Mouse (Mus musculus) cortical plate, adult 2 months (tissue): ENCODE measurements around the gene Dpy19l3. TPM values are rescaled to one million over a fixed set of nuclear protein-coding genes. Genes with fewer than 3 reads are reported as not detected.

Experiments
- H3K27ac ChIP-seq: fragments of 200-500 bp; 2 replicates; pipeline ENCODE4 v1.5.1; 2012; ENCODE audit warnings: low read length, control low read depth, inconsistent platforms; ENCODE audit not compliant: insufficient read depth
- H3K4me1 ChIP-seq: fragments of 200-500 bp; 2 replicates; pipeline ENCODE4 v1.6.1; 2011; ENCODE audit warnings: low read length; ENCODE audit not compliant: control insufficient read depth, insufficient read depth
- H3K4me3 ChIP-seq: fragments of 200-500 bp; 2 replicates; pipeline ENCODE4 v1.5.1; 2011; ENCODE audit warnings: mild to moderate bottlenecking, low read length, control low read depth; ENCODE audit not compliant: insufficient read depth
- CTCF ChIP-seq: fragments of 200-500 bp; IDR thresholded peaks from 2 replicates; pipeline ENCODE4 v1.5.1; 2011; ENCODE audit warnings: mild to moderate bottlenecking, control low read depth, low read length; ENCODE audit not compliant: insufficient read depth; ENCODE audit errors: extremely low read depth
- POLR2A ChIP-seq: fragments of 200-500 bp; IDR thresholded peaks from 2 replicates; pipeline ENCODE4 v1.6.1; 2011; ENCODE audit warnings: mild to moderate bottlenecking, low read length, control low read depth; ENCODE audit not compliant: insufficient read depth; ENCODE audit errors: extremely low read depth
- polyA plus RNA-seq: library from polyadenylated mRNA; depleted of rRNA; stranded (reverse); fragments of >200 nt; gene quantifications from 2 replicates; pipeline ENCODE4 v1.2.3, GENCODE M21; 2012

Dpy19l3 gene
- polyA plus RNA-seq, 1 experiment, result 21.3 TPM

GRCm38 (mm10) chr7:35785579-35785978 is 31.3 kb upstream of the Dpy19l3 start:
- Histone ChIP-seq H3K27ac (no peak overlapping the region), H3K4me1 (no peaks in the 10 kb centered on the region), H3K4me3 (no peak overlapping the region)
- TF ChIP-seq POLR2A (no peak), CTCF (no peak)

GRCm38 (mm10) chr7:35782252-35782651 is 28.0 kb upstream of the Dpy19l3 start:
- no peak overlapping the region for H3K27ac ChIP-seq
- H3K4me3 ChIP-seq, result no peak overlapping the region
- no peaks in the 10 kb centered on the region for H3K4me1 ChIP-seq
- TF ChIP-seq CTCF (no peak), POLR2A (no peak)

GRCm38 (mm10) chr7:35774127-35774526 is 19.9 kb upstream of the Dpy19l3 start:
- H3K4me3 ChIP-seq, result no peak overlapping the region
- H3K4me1 ChIP-seq, result no peaks in the 10 kb centered on the region
- H3K27ac ChIP-seq, result no peak overlapping the region
- TF ChIP-seq CTCF, result no peak
- TF ChIP-seq POLR2A, result no peak

GRCm38 (mm10) chr7:35772347-35772746 is 18.1 kb upstream of the Dpy19l3 start:
- Histone ChIP-seq H3K27ac (no peak overlapping the region), H3K4me1 (no peaks in the 10 kb centered on the region), H3K4me3 (no peak overlapping the region)
- TF ChIP-seq CTCF (no peak), POLR2A (no peak)

GRCm38 (mm10) chr7:35771106-35771505 is 16.9 kb upstream of the Dpy19l3 start:
- no peak overlapping the region for H3K4me3 ChIP-seq
- H3K27ac ChIP-seq, result no peak overlapping the region
- H3K4me1 ChIP-seq, result no peaks in the 10 kb centered on the region
- TF ChIP-seq POLR2A (no peak), CTCF (no peak)

- H3K4me1 ChIP-seq, result no peaks in the 10 kb centered on the region
- H3K4me3 ChIP-seq, result no peak overlapping the region
- TF ChIP-seq POLR2A, result no peak
- TF ChIP-seq CTCF, result no peak
- no peak overlapping the region for H3K27ac ChIP-seq
Observed at GRCm38 (mm10) chr7:35770122-35770521, 15.9 kb upstream of the Dpy19l3 start.

- TF ChIP-seq CTCF (no peak), POLR2A (no peak)
Observed at GRCm38 (mm10) chr7:35764461-35764860, 10.2 kb upstream of the Dpy19l3 start.

GRCm38 (mm10) chr7:35761801-35762200 is 7.5 kb upstream of the Dpy19l3 start:
- Histone ChIP-seq H3K4me3 (no peak overlapping the region), H3K27ac (no peak overlapping the region), H3K4me1 (peaks cover 2% of the 10 kb centered on the region; the same call in 1 of the 2 replicates)
- TF ChIP-seq POLR2A, result no peak
- no peak for TF ChIP-seq CTCF

More at GRCm38 (mm10) chr7:35764461-35764860, 10.2 kb upstream of the Dpy19l3 start:
- Histone ChIP-seq H3K4me1 (peaks cover 2% of the 10 kb centered on the region; the same call in 1 of the 2 replicates), H3K4me3 (no peak overlapping the region), H3K27ac (no peak overlapping the region)

- Histone ChIP-seq H3K27ac (no peak overlapping the region), H3K4me3 (no peak overlapping the region), H3K4me1 (peaks cover 2% of the 10 kb centered on the region; the same call in 1 of the 2 replicates)
- no peak for TF ChIP-seq POLR2A
- peak; percentile 33 for TF ChIP-seq CTCF
Observed at GRCm38 (mm10) chr7:35759602-35760001, 5.3 kb upstream of the Dpy19l3 start.

- Histone ChIP-seq H3K4me3 (no peak overlapping the region), H3K4me1 (no peaks in the 10 kb centered on the region), H3K27ac (no peak overlapping the region)
- peak; percentile 49 for TF ChIP-seq CTCF
- no peak for TF ChIP-seq POLR2A
Observed at GRCm38 (mm10) chr7:35756510-35757440, 2.5 kb upstream of the Dpy19l3 start.

GRCm38 (mm10) chr7:35754886-35755168 is 573 bp upstream of the Dpy19l3 start:
- TF ChIP-seq POLR2A (no peak), CTCF (no peak)
- Histone ChIP-seq H3K4me1 (no peaks in the 10 kb centered on the region), H3K27ac (0 out of 2 replicates have a peak overlapping the region, but pooled peaks have one; percentile 8)

More at GRCm38 (mm10) chr7:35754886-35755168, 573 bp upstream of the Dpy19l3 start:
- H3K4me3 ChIP-seq, result peak overlapping the region; percentile 70
